Mouse (Mus musculus) B cell, adult 2 months (primary cell): ENCODE measurements around the gene Slc16a10.
"Not testable (repeated sequence)": the region's sequence is repeated elsewhere in the genome, so short reads cannot be mapped to it uniquely, and the experiment has no call there.

Source experiments
- DNase-seq, 2 experiments: peaks; one replicate each; pipeline ENCODE4 v3.0.0; 2022

Gene Slc16a10

DNA sequence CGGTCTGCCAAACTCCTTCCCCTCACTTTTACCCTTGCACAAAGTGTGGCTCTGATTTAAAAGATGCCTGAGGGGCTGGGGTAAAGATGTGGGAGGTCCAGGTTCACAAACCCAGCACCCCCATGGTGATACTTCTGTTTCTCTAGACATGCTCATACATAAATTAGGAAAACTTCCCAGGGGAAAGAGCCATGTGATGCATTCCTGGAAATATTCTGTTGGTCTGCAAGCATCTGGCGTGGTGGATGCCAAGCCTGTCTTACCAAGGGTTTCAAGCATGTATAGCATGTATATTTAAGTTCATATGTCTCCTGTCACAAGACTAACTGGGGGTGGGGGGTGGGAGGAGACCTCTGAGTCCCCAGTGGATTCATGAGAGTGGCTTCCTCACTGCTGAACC is 121.7 kb downstream of the Slc16a10 start:
- no peak for DNase-seq

DNA sequence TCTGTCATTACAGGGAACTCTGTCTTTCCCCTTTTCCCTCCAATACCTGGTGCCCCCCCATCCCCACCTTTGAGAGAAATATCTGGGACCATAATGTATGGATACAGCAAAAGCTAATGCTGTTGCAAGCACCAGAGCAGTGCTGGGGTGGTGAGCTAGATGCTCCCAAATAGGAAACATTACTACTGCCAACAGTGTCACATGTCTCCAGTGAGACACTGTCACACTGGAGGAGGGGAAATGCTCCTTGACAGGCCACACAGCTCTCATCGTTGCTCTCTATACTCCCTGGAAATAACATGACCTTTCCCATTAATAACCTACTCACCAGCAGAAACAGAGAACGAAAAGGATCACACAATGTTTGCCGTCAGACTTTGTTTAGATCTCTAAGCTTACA is 122.6 kb downstream of the Slc16a10 start:
- DNase-seq = no peak

DNA sequence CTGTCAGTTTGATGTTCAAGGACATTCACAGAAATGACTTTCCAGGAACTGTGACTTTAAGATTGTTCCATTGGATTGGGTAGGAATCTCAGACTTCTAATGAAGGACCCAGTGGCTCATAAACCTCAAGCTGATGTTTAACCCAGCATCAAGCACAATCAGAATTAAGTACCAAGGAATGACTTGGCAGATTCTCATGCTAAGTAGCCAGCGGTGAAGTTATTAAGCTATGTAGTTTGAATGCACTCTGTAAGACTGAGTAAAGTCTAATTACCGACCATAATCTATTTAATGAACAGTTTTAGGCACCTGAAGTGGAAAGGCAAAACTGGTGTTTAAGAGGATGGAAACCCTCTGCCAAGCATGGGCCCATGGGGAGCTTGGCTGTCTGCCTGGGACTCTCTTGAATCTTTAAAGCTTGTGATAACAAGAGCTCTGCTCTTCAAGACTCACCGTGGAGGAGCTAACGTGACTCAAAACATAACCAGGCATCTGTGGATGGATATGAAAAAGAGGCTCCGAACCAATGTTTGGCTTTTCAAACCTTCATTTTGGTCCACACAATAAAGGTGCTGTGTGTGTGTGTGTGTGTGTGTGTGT is 123.7 kb downstream of the Slc16a10 start:
- DNase-seq = no peak

DNA sequence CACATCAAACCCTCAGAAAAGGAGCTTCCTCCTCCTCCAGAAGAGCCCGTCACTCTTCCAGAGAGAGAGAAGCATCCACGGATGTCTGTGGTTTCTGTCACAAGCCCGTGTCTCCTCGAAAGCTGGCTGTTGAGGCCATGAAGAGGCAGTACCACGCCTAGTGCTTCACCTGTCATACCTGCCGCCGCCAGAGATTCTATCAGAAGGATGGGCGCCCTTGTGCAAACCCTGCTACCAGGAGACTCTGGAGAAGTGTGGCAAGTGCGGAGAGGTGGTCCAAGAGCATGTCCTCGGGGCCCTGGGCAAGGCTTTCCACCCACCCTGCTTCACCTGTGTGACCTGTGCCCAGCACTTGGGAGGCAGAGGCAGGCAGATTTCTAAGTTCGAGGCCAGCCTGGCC is 132.5 kb downstream of the Slc16a10 start:
- no peak for DNase-seq

DNA sequence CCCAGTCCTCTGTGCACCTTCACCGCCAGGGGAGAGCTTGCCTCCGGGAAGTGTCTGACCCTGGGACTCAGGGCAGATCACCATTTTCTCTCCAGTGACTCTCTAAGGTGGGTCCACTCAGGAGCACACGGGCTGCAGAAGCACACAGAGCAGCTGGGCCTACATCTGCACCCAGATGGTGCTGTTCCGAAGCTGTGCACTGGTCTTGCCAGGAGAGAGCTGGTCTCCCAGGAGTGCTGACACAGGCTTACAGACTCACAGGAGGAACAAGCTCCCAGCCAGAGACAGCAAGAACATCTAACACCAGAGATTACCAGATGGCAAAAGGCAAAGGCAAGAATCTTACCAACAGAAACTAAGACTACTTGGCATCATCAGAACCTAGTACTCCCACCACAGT is 133.2 kb downstream of the Slc16a10 start:
- not testable (repeated sequence) for DNase-seq

DNA sequence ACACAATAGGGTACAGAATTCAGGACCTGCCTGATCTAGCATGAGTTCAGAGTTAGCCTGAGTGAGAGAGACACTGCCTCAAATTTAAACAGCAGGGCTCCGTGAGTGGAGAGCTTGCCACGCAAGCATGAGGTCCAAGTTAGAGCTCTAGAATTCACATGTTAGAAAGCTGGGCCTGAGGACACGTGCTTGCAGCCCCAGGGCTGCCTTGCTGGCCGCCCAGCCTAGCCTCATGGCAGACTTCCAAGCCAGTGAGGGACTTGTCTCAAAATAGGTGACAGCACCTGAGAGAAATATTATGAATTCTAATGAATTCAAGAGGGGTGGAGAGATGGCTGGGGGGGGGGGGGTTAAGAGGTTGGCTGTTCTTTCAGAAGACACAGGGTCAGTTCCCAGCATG is 134.1 kb downstream of the Slc16a10 start:
- DNase-seq = no peak

DNA sequence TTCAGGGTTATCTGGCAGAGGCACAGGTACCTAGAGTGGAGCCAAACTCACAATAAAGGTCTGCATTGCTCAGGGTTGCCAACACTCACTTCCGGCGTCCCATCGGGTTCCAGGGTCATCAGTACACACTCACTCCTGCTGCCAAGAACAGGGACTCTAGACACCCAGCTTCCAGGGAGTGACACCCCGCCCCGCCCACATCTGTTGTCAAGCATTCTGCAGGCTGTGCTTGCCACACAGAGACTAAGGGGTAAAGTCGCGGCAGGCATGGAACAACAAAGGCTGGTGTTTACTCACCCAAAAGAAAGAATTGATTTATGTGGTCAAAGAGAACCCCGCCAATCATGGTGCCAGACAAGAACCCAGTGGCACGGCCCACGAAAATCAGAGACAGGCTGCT is 135.1 kb downstream of the Slc16a10 start:
- DNase-seq = no peak

DNA sequence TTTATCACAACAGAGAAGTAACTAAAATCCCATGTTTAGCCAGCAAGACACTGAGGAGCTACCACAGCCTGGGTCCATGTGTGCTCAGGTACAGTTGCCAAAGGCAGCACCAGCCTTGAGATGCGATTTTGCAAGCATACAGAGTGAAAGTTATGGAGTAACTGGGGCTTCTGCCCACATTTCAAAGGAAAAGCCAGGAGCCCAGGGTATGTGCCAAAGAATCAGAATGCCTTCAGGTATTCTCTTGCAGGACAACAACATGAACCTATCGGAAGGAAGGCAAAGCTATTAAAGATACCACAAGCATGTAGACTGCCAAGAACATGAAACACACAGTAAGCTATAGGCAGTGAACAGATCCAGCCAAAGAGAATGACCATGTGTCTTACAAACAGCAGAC is 141.3 kb downstream of the Slc16a10 start:
- no peak for DNase-seq

DNA sequence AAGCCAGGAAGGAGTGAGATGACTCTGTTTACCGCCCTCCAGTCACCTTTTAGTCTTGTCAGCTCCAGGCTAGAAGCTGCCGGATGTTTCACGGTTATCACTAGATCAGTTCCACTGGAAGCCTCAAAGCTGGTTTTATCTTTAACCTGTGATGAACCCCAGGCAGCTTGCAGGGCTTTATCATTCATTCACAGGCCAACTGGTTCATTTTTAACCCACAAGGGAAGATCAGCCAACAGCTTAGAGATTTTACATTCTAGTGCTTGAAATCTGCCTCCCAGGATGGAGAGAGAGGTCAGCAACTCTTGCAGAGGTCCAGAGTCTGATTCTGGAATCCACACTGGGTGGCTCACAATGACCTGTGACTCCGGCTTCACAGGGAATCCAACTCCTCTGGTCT is 150.9 kb downstream of the Slc16a10 start:
- DNase-seq = no peak

DNA sequence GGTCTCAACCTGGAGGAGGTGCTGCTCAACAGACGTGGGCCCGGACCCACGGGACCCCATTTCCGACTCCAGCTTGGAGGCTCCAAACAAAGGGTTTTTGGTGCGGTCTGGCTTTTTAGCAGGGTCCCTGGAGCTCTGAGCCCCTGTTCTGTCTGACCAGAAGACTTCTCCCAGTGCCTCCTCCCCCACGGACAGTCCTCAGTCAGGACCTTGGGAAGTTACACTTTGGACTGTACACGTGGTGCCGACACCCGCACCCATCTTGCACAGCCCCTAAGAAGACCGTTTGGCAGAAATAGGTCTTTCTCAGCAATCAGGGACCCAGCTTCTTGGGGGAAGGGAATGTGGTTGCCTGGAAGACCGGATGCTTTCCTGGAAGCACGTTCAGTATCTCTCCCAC is 155.6 kb downstream of the Slc16a10 start, which contains the start of gene Mfsd4b5:
Mfsd4b5 (minus strand) TSS at position 181 of the 400 bp plus-strand sequence.
- no peak for DNase-seq
